Mouse (Mus musculus) spleen, postnatal 10 days (tissue): ENCODE data around the gene Olfr1335.
"Not testable (repeated sequence)": the region's sequence is repeated elsewhere in the genome, so short reads cannot be mapped to it uniquely, and the experiment has no call there.

Experiments
- DNase-seq, 2 experiments: peaks; one replicate each; pipeline ENCODE4 v3.0.0; 2021 to 2022; ENCODE audit warnings: low spot score in 2 of 2

The Olfr1335 gene

DNA sequence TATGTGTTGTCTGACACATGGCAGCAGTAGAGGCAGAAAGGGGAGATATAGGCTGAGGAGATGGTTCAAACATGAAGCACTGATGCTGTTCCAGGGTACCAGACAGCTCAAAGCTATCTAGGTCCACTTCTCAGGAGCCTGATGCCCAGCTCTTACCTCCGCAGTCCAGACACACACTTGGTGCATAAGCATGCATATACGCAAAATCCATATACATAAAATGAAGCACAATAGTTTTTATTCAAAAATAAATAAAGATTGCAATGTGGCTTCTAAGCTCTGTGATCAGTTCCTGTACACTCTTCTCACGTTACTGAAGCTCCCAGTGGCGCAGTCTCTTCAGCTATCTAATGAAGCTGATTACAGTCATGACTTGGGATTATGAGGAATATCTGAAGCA, at the start of gene Olfr1335:
Gene Olfr1335, minus strand, starts transcription at position 101 of the 400 bp plus-strand sequence.
- no peak for DNase-seq

DNA sequence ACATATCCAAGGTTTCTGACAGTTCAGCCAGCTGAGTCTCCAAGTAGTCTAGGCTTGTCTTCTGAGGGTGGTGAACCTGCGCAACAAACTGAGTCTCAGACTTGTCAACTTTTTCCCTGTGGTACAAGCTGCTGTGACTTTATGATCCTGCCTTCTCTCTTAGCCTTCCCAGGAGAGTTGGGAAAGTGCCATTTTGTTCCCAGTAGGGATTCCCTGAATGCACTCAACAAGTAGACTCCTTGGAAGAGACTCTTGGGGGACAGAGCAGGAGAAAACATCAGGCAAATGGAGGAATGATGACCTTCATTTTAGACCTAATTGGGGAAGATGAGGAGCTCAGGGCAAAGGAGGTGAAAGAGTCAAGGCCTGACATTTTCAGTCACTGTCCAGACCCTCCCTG, 26.4 kb upstream of the Olfr1335 start, which contains the start of gene Olfr1333:
Gene Olfr1333, minus strand, starts transcription at position 101 of the 400 bp plus-strand sequence.
- DNase-seq = no peak

DNA sequence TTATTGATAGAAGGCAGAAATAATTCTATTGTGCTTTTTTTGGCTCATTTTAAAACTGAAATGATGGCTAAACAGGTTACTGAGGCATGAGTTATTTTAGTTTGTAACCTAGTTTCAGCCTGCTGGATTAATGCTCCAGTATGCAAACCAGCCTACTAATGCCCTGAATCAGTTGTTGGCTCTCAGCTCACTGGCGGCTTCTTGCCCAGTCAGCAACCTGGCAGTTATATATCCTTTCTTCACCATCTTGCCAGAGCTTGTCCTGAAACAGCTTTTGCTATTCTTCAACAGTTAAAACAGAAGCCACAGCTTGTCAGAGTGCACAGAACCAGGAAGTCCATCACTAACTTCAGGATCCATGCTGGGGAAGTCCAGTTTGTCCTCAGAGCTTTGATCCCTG, 9.2 kb upstream of the Olfr1335 start:
- DNase-seq = no peak

DNA sequence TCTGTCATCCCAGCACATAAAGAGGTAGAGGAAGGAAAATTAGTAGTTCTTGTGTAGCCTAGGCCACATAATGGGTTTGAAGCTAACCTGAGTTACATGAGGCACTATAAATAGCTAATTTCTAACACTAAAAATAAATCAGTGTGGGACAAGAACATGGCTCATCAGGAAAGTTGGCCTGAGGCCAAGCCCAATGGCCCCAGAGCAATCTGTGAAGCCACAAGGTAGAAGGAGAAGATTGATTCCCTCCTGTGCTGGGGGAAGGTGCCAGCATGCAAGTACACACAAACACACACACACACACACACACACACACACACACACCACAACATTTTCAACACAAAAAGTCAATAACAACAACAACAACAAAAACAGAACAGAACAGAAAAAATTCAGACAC, 16.9 kb downstream of the Olfr1335 start:
- not testable (repeated sequence) for DNase-seq

DNA sequence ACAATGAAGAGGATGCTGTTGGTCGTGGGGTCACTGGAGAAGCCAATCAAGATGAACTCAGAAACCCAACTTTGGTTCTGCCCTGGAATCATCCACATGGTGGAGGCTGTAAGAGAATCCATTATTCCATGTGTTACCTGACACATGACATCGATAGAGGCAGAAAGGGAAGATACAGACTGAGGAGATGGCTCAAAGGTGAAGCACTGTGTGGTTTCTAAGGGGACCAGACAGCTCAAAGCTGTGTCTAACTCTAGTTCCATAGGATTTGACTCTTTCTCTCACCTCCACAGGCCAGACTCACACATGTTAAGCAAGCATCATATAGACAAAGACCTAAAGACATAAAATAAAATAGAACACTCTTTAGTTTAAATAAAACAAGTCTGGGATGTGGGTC, 27.3 kb downstream of the Olfr1335 start, which contains the start of gene Olfr1337:
Gene Olfr1337, minus strand, starts transcription at position 101 of the 400 bp plus-strand sequence.
- DNase-seq = no peak
